Mouse (Mus musculus): ENCODE measurements around the gene Sidt1. TPM values are rescaled to one million over a fixed set of nuclear protein-coding genes. Genes with fewer than 3 reads are reported as not detected.

Gene Sidt1
- polyA plus RNA-seq, 1 experiment from 2014 or later, result 9.8 TPM

DNA sequence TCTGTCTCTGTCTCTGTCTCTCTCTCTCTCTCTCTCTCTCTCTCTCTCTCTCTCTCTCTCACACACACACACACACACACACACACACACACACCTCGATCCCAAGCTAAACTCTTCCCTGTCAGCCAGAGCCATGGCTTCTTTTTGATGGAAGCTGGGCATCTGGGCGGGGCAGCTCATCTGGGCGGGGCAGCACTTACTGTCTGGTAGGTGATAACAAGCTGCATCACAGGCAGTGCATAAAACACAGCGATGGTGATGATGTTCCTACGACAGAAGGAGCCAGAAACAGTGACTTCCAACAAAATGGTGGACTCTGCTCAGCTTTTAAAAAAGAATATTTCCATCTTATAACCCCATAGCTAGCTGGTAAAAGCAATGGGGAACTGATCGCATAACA, 67.4 kb downstream of the Sidt1 start:
- no peaks in the 10 kb centered on the region for H3K9me3 ChIP-seq (ENCODE audit: control insufficient read depth, low read length)

DNA sequence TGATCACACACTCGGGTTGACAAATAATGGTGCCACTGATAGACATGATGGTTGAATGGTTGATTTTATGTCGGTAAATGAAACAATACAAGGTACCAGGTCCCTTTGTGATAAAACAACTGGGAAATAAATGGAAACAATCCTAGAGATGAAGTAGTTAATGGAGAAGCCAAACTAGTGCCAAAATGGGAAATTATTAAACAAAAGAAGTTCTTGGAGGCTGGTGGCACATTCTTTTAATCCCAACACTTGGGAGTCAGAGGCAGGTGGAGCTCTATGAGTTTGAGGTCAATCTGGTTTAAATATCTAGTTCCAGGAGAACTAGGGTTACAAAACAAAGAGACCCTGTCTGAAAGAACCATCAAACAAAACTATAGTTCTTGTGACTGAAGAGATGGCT, 68.1 kb downstream of the Sidt1 start:
- no peaks in the 10 kb centered on the region for H3K9me3 ChIP-seq (ENCODE audit: control insufficient read depth, low read length)
- no peaks in the 10 kb centered on the region for H3K27me3 ChIP-seq (ENCODE audit: control insufficient read depth, insufficient read depth, low read length)
- H3K4me3 ChIP-seq (ENCODE audit: low read depth, low read length), result no peak overlapping the region
- no peak for TF ChIP-seq CTCF (IDR thresholded peaks at IDR 0.05; ENCODE audit: low read depth)
- no peak for TF ChIP-seq EP300 (optimal IDR thresholded peaks at IDR 0.05)
- no peak overlapping the region for H3K27ac ChIP-seq (replicated peaks)
- H3K4me2 ChIP-seq (replicated peaks; ENCODE audit: low read depth), result no peak overlapping the region
- WGBS, result 57% methylated on average over 2 of the region's 2 CpGs
- DNase-seq (ENCODE audit: low spot score) (no peak), ATAC-seq (ENCODE audit: low FRiP score, low TSS enrichment) (no peak)
- no peaks in the 10 kb centered on the region for H3K4me1 ChIP-seq (replicated peaks; ENCODE audit: control insufficient read depth, insufficient read depth)
- no peak overlapping the region for H3K9ac ChIP-seq (ENCODE audit: low read length)
- H3K36me3 ChIP-seq (ENCODE audit: control insufficient read depth, insufficient read depth, low read length), result no peaks in the 10 kb centered on the region

More for the DNA sequence above, 67.4 kb downstream of the Sidt1 start:
- no peak overlapping the region for H3K27ac ChIP-seq (replicated peaks)
- no peak overlapping the region for H3K4me2 ChIP-seq (replicated peaks; ENCODE audit: low read depth)
- H3K4me1 ChIP-seq (replicated peaks; ENCODE audit: control insufficient read depth, insufficient read depth), result no peaks in the 10 kb centered on the region
- TF ChIP-seq EP300 (optimal IDR thresholded peaks at IDR 0.05) (no peak), CTCF (IDR thresholded peaks at IDR 0.05; ENCODE audit: low read depth) (no peak)
- 90% methylated on average over 6 of the region's 6 CpGs for WGBS
- no peak overlapping the region for H3K4me3 ChIP-seq (ENCODE audit: low read depth, low read length)
- no peak overlapping the region for H3K9ac ChIP-seq (ENCODE audit: low read length)
- H3K27me3 ChIP-seq (ENCODE audit: control insufficient read depth, insufficient read depth, low read length), result no peaks in the 10 kb centered on the region
- ATAC-seq (ENCODE audit: low FRiP score, low TSS enrichment), result no peak
- DNase-seq (ENCODE audit: low spot score), result no peak
- H3K36me3 ChIP-seq (ENCODE audit: control insufficient read depth, insufficient read depth, low read length), result no peaks in the 10 kb centered on the region

DNA sequence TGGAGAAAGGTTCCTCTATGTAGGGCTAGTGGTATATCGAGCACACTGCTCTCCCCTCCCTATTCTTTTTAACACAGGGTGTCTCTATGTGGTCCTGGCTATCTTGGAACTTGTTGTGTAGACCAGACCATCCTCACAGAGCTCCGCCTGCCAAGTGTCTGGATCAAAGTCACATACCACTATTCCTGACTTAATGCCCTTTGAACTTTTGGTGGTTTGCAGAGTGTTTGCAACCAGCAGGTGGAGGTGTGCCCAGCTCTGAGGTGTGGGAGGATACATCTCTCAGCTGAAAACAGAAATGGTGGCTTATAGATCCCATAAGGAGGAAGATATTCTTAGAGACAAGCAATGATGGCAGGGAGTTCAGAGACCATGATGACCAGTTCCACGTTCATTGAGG, 75.5 kb downstream of the Sidt1 start:
- H3K9me3 ChIP-seq (ENCODE audit: control insufficient read depth, low read length), result no peaks in the 10 kb centered on the region
- H3K36me3 ChIP-seq (ENCODE audit: control insufficient read depth, insufficient read depth, low read length), result no peaks in the 10 kb centered on the region
- H3K27me3 ChIP-seq (ENCODE audit: control insufficient read depth, insufficient read depth, low read length), result no peaks in the 10 kb centered on the region
- DNase-seq (ENCODE audit: low spot score) (no peak), ATAC-seq (ENCODE audit: low FRiP score, low TSS enrichment) (no peak)
- no peak overlapping the region for H3K4me3 ChIP-seq (ENCODE audit: low read depth, low read length)
- WGBS, result 82% methylated on average over 3 of the region's 3 CpGs
- no peaks in the 10 kb centered on the region for H3K4me1 ChIP-seq (replicated peaks; ENCODE audit: control insufficient read depth, insufficient read depth)
- H3K27ac ChIP-seq (replicated peaks), result no peak overlapping the region
- peak; percentile 27 for TF ChIP-seq CTCF (IDR thresholded peaks at IDR 0.05; ENCODE audit: low read depth)
- TF ChIP-seq EP300 (optimal IDR thresholded peaks at IDR 0.05), result no peak
- H3K4me2 ChIP-seq (replicated peaks; ENCODE audit: low read depth), result no peak overlapping the region
- no peak overlapping the region for H3K9ac ChIP-seq (ENCODE audit: low read length)

DNA sequence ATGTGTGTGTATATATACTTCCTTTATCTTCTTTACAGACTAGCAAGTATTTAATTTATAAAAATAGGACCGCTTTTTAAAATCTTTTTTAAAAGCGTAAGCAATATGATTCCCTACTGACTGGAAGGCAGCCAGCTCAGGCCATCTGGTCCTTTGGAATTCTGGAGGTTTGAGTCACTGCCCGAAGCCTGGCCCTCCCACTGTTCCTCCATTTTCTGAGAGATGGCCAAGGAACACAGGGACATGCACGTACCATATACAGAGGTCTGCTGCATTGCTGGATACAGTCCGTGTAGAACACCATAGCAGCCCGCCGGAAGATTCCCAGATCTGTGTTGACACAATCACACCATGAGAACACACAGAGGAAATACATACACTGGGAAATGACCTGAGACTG, 78.3 kb downstream of the Sidt1 start:
- DNase-seq (ENCODE audit: low spot score) (peak; percentile 31), ATAC-seq (ENCODE audit: low FRiP score, low TSS enrichment) (peak; percentile 54; the same call in 1 of the 2 replicates)
- no peaks in the 10 kb centered on the region for H3K27me3 ChIP-seq (ENCODE audit: control insufficient read depth, insufficient read depth, low read length)
- no peak overlapping the region for H3K4me2 ChIP-seq (replicated peaks; ENCODE audit: low read depth)
- TF ChIP-seq EP300 (optimal IDR thresholded peaks at IDR 0.05), result no peak
- no peak for TF ChIP-seq CTCF (IDR thresholded peaks at IDR 0.05; ENCODE audit: low read depth)
- H3K27ac ChIP-seq (replicated peaks), result no peak overlapping the region
- no peaks in the 10 kb centered on the region for H3K4me1 ChIP-seq (replicated peaks; ENCODE audit: control insufficient read depth, insufficient read depth)
- H3K9me3 ChIP-seq (ENCODE audit: control insufficient read depth, low read length), result no peaks in the 10 kb centered on the region
- H3K36me3 ChIP-seq (ENCODE audit: control insufficient read depth, insufficient read depth, low read length), result no peaks in the 10 kb centered on the region
- H3K9ac ChIP-seq (ENCODE audit: low read length), result no peak overlapping the region
- no peak overlapping the region for H3K4me3 ChIP-seq (ENCODE audit: low read depth, low read length)
- WGBS, result 48% methylated on average over 7 of the region's 7 CpGs

DNA sequence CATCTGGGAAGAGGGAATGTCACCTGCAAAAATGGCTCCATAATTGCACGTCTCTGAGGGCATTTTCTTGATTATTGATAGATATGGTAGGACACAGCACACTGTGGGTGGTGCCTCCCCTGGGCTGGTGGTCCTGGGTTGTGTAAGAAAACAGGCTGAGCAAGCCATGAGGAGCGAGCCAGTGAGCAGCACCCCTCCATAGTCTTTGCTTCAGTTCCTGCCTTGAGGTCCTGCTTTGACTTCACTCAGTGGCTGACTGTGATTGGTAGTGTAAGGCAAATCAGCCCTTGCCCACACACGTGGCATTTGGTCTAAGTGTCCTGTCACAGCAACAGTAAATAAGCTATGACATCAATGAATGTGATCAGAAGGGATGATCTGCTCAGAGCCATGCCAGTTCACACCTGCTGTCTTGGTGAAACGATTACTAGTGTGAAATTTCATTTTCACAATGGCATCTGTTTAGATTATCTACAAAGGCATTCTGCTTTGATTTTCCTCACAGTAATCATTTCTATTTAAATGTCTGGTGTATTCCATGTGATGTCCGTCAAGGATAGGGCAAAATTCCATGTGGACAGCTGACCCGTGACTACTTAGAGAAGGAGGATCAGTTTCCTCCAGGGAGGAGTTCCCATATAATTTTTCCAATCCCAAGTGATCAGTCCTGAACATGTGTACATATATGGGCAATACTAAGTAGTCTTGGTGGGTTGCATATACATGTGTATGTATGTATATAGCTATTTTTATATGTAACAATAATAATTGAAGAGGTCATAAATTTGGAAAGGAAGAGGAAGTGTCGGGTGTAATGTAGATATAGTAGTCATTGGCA, 79.0 kb downstream of the Sidt1 start:
- 64% methylated on average over 7 of the region's 7 CpGs for WGBS
- no peak overlapping the region for H3K27ac ChIP-seq (replicated peaks)
- H3K9ac ChIP-seq (ENCODE audit: low read length), result no peak overlapping the region
- no peaks in the 10 kb centered on the region for H3K9me3 ChIP-seq (ENCODE audit: control insufficient read depth, low read length)
- TF ChIP-seq EP300 (optimal IDR thresholded peaks at IDR 0.05), result no peak
- no peak for TF ChIP-seq CTCF (IDR thresholded peaks at IDR 0.05; ENCODE audit: low read depth)
- H3K4me2 ChIP-seq (replicated peaks; ENCODE audit: low read depth), result no peak overlapping the region
- no peak for DNase-seq (ENCODE audit: low spot score)
- no peak overlapping the region for H3K4me3 ChIP-seq (ENCODE audit: low read depth, low read length)
- peak; percentile 32; the same call in 1 of the 2 replicates for ATAC-seq (ENCODE audit: low FRiP score, low TSS enrichment)
- no peaks in the 10 kb centered on the region for H3K36me3 ChIP-seq (ENCODE audit: control insufficient read depth, insufficient read depth, low read length)
- no peaks in the 10 kb centered on the region for H3K27me3 ChIP-seq (ENCODE audit: control insufficient read depth, insufficient read depth, low read length)
- H3K4me1 ChIP-seq (replicated peaks; ENCODE audit: control insufficient read depth, insufficient read depth), result no peaks in the 10 kb centered on the region

DNA sequence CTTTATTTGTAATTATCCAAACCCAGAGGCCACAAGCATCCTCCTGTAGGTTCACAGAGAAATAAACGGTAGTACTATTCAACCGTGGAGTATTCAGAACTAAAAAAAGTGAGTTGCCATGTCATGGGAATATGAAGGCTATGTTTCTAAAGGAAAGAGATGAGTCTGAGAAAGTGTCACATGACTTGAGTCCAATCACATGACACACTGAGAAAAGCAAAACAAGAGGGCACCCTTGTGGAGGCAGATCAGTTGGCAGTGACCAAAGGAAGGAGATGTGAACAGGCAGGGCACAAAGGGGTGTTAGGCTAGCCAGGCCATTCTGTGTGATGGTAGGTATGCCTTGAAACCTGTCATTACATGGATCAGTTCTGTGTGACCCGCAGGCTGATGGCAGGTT, 80.3 kb downstream of the Sidt1 start:
- no peak for DNase-seq (ENCODE audit: low spot score)
- no peaks in the 10 kb centered on the region for H3K4me1 ChIP-seq (replicated peaks; ENCODE audit: control insufficient read depth, insufficient read depth)
- no peak overlapping the region for H3K4me3 ChIP-seq (ENCODE audit: low read depth, low read length)
- no peaks in the 10 kb centered on the region for H3K9me3 ChIP-seq (ENCODE audit: control insufficient read depth, low read length)
- H3K36me3 ChIP-seq (ENCODE audit: control insufficient read depth, insufficient read depth, low read length), result no peaks in the 10 kb centered on the region
- 94% methylated on average over 3 of the region's 3 CpGs for WGBS
- TF ChIP-seq EP300 (optimal IDR thresholded peaks at IDR 0.05) (no peak), CTCF (IDR thresholded peaks at IDR 0.05; ENCODE audit: low read depth) (no peak)
- no peak for ATAC-seq (ENCODE audit: low FRiP score, low TSS enrichment)
- no peaks in the 10 kb centered on the region for H3K27me3 ChIP-seq (ENCODE audit: control insufficient read depth, insufficient read depth, low read length)
- no peak overlapping the region for H3K4me2 ChIP-seq (replicated peaks; ENCODE audit: low read depth)
- no peak overlapping the region for H3K27ac ChIP-seq (replicated peaks)
- no peak overlapping the region for H3K9ac ChIP-seq (ENCODE audit: low read length)
